Mouse (Mus musculus) liver, embryonic 16.5 days (tissue): Measurements from ENCODE around the gene Ppp2r3a. TPM values are rescaled to one million over a fixed set of nuclear protein-coding genes. Genes with fewer than 3 reads are reported as not detected.

Source experiments
- ATAC-seq: fragments of 200-750 bp; cut with Nextera tagmentation; 2 replicates; pipeline ENCODE4 v1.8.0; 2017; ENCODE audit warnings: low read depth, mild to moderate bottlenecking, moderate number of reproducible peaks, moderate library complexity
- H3K27ac ChIP-seq: fragments of 300-500 bp; sonication (generic); 2 replicates; pipeline ENCODE4 v1.5.1; 2014; ENCODE audit warnings: mild to moderate bottlenecking, low read length
- H3K27me3 ChIP-seq: fragments of 300-500 bp; sonication (generic); 2 replicates; pipeline ENCODE4 v1.6.1; 2014; ENCODE audit warnings: low read depth, low read length, mixed read lengths; ENCODE audit not compliant: control insufficient read depth, insufficient read depth
- H3K36me3 ChIP-seq: fragments of 300-500 bp; sonication (generic); 2 replicates; pipeline ENCODE4 v1.6.1; 2014; ENCODE audit warnings: mild to moderate bottlenecking; ENCODE audit not compliant: control insufficient read depth, insufficient read depth
- H3K4me1 ChIP-seq: fragments of 300-500 bp; sonication (generic); 2 replicates; pipeline ENCODE4 v1.6.1; 2014; ENCODE audit warnings: low read depth, low read length, mixed read lengths; ENCODE audit not compliant: control insufficient read depth
- H3K4me2 ChIP-seq: fragments of 300-500 bp; sonication (generic); 2 replicates; pipeline ENCODE4 v1.6.1; 2014; ENCODE audit warnings: low read depth, low read length, mixed read lengths
- H3K4me3 ChIP-seq: fragments of 300-500 bp; sonication (generic); 2 replicates; pipeline ENCODE4 v1.5.1; 2014; ENCODE audit warnings: low read depth, mild to moderate bottlenecking, low read length
- H3K9ac ChIP-seq: fragments of 300-500 bp; sonication (generic); 2 replicates; pipeline ENCODE4 v1.6.1; 2014; ENCODE audit warnings: low read depth, low read length
- H3K9me3 ChIP-seq: fragments of 300-500 bp; sonication (generic); replicated peaks from 2 replicates; pipeline ENCODE4 v1.6.1; 2016; ENCODE audit warnings: low read length; ENCODE audit not compliant: control insufficient read depth
- WGBS: fragments of 180-500 bp; shearing (Covaris S2); extraction: QIAGEN DNeasy Blood & Tissue Kit; methylation state at CpG from one replicate; pipeline ENCODE4 v1.1.7; 2014; ENCODE audit not compliant: insufficient replicate concordance; 5-methylcytosine and 5-hydroxymethylcytosine counted together
- polyA plus RNA-seq: library from polyadenylated mRNA; unstranded; fragments of >200 nt; fragmentation: Nextera tagmentation; extraction: Ambion mirVana; gene quantifications from 2 replicates; pipeline ENCODE4 v1.2.1, GENCODE M21; 2015

The Ppp2r3a gene
- polyA plus RNA-seq, 1 experiment from 2014 or later, result 4.5 TPM

DNA sequence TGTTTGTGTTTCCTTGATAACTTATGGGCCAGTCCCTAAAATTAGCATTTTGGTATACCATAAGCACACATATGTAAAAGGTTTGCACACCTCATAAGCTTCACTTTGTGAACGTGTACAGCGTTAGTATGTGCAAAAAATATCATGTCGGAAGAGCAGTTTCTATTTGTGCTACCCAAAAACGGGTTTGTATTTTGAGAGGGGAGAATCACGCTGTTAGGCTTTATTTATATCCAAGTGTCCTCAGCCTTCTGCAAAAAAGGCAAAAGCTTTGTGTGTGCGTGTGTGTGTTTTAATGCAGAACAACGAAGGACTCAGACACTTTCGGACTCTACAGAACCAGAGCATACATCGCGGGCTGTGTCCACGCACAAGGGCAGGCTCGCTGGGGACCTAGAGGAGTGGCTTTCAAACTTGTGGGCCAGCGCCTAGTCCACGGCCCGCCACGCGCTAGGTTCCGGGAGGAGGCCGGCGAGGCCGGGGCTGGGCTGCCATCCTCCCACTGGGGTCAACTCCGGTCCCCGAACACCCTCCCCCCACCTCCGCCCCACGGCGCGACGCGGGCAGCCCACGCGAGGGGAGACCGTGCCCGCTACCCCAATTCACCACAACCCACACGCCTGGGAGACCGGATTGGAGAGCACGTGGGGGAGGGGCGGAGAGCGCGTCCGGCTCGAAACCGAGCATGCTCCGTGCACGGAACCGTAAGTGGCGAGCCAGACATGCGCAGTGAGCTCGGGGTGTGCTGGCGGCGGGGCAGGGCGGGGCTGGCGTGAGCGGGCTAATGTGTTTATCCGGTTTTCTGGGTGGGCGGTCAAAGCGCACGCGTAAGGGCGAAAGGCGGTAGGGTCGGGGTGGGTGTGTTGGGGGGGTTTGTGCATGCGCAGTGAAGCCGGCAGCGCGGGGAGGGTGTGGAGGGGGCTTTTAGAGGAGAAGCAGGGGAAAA lies 178.3 kb downstream of the Ppp2r3a start:
- peak overlapping the region; percentile 98 for H3K9ac ChIP-seq
- H3K36me3 ChIP-seq, result no peaks in the 10 kb centered on the region
- peaks cover 12% of the 10 kb centered on the region for H3K4me1 ChIP-seq
- H3K9me3 ChIP-seq, result no peaks in the 10 kb centered on the region
- peak overlapping the region; percentile 99 for H3K27ac ChIP-seq
- under 1% methylated on average over 60 of the region's 65 CpGs for WGBS
- H3K4me2 ChIP-seq, result peak overlapping the region; percentile 93
- peak overlapping the region; percentile 78 for H3K4me3 ChIP-seq
- peak; percentile 88 for ATAC-seq
- H3K27me3 ChIP-seq, result no peaks in the 10 kb centered on the region

DNA sequence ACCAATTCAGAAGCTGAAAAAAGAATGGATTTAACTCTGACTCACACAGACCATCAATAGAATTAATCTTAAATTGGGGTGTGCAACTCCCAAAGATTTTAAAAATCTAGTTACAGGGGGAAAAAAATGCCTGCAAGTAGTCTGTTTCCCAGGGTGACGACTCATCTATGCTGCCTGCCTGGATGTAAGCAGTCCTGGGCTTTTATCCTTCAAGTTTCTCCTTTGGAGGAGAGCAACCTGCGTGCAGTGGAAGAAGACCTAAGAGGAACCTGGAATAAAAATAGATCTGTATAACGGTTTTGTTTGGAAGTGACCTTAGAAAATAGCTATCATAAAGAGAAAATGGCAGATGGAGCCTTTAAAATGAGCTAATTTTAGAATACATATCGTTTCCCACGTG lies 179.1 kb downstream of the Ppp2r3a start:
- peaks cover 10% of the 10 kb centered on the region for H3K4me1 ChIP-seq
- no peaks in the 10 kb centered on the region for H3K27me3 ChIP-seq
- no peak overlapping the region for H3K27ac ChIP-seq
- 25% methylated on average over 5 of the region's 5 CpGs for WGBS
- no peak for ATAC-seq
- no peaks in the 10 kb centered on the region for H3K9me3 ChIP-seq
- H3K4me3 ChIP-seq, result no peak overlapping the region
- peak overlapping the region; percentile 93; the same call in 1 of the 2 replicates for H3K4me2 ChIP-seq
- no peaks in the 10 kb centered on the region for H3K36me3 ChIP-seq
- no peak overlapping the region for H3K9ac ChIP-seq

DNA sequence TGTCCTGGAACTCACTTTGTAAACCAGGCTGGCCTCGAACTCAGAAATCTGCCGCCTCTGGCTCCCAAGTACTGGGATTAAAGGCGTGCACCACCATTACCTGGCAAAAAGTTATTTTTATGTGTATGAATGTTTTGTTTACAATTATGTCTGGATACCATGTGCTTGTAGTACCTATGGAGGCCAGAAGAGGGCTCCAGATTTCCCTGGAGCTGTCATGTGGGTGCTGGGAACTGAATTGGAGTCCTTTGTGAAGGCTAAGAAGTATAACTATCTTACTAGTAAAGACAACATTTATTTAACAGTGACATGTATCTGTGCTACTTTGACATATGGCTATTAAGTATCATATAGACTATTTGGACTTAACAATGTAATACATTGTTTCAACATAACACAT lies 181.8 kb downstream of the Ppp2r3a start:
- 81% methylated on average over 3 of the region's 3 CpGs for WGBS
- Histone ChIP-seq H3K9me3 (no peaks in the 10 kb centered on the region), H3K4me2 (no peak overlapping the region), H3K27me3 (no peaks in the 10 kb centered on the region), H3K4me3 (no peak overlapping the region), H3K9ac (no peak overlapping the region), H3K27ac (no peak overlapping the region), H3K36me3 (no peaks in the 10 kb centered on the region), H3K4me1 (peaks cover 7% of the 10 kb centered on the region)
- ATAC-seq, result no peak

DNA sequence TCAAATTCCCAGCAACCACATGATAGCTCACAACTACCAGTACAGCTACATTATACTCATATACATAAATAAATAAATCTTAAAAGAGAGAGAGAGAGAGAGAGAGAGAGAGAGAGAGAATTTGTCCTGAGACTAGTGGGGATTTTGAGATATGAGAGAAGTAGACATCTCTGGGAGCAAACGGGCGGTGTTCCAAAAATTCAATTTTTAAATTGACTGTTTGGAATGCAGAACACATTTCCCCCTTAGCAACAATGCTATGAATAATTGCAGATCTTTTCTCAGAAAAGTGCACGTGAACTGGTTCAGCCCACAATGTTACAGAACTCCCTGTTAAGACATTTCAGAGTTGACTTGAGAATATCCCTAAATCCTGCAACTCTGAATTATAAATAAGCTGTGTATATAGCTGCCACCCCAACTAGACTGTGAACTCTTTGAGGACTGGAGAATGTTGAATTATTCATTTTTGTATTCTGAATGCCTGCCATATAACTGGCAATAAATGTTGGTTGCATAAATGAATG lies 186.5 kb downstream of the Ppp2r3a start:
- Histone ChIP-seq H3K9me3 (no peaks in the 10 kb centered on the region), H3K4me2 (no peak overlapping the region), H3K36me3 (no peaks in the 10 kb centered on the region), H3K4me1 (no peaks in the 10 kb centered on the region), H3K27ac (no peak overlapping the region), H3K4me3 (no peak overlapping the region), H3K9ac (no peak overlapping the region), H3K27me3 (no peaks in the 10 kb centered on the region)
- ATAC-seq, result no peak
- WGBS, result 76% methylated on average over 3 of the region's 3 CpGs

DNA sequence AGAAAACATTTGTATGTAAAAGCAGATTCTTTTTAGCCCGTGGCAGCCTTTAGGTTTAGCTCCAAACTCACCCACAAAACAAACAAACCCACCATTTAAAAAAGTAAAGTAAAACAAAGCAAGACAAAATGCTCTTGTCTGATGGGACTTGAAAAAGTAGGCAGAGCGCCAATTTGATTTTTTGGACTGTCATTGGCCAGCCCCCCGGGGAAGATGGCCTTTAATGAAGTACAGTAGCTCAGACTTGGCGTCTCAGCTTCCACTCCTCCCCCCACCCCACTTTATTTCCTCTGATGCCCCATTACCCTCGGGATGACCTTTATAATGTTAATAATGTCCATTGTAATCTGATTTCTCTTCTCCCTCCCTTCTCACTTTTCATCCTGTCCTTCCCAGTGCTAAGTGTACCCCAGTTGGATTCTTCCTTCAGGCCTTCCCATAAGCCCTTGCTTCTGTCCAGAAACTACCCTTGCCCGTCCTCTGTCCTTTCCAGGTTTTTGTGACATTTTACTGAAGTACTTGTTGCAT lies 189.3 kb downstream of the Ppp2r3a start:
- Histone ChIP-seq H3K4me2 (no peak overlapping the region), H3K4me3 (no peak overlapping the region), H3K4me1 (no peaks in the 10 kb centered on the region), H3K36me3 (no peaks in the 10 kb centered on the region), H3K27me3 (no peaks in the 10 kb centered on the region), H3K9me3 (no peaks in the 10 kb centered on the region), H3K27ac (no peak overlapping the region), H3K9ac (no peak overlapping the region)
- ATAC-seq, result no peak
- 68% methylated on average over 6 of the region's 6 CpGs for WGBS

DNA sequence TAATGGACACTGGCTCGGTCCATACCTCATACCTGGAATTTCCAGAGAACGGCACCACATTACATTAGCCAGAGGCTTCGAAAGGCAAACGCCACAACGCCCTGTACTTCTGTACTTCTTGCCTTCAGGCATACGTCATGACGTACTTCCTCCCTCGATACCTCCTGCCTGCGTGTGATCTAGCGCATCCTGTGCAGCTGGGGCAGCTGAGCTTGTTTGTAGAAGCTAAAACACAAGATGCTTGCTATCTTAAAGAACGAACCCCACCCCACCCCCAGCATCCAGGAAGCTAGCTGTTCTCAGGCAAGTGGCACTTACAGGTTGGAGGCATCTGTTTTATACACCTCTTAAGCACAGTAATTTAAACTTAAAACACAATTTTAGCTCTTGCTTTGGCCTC lies 190.6 kb downstream of the Ppp2r3a start:
- H3K9ac ChIP-seq, result no peak overlapping the region
- H3K27ac ChIP-seq, result no peak overlapping the region
- no peaks in the 10 kb centered on the region for H3K9me3 ChIP-seq
- H3K36me3 ChIP-seq, result no peaks in the 10 kb centered on the region
- H3K4me1 ChIP-seq, result no peaks in the 10 kb centered on the region
- no peak overlapping the region for H3K4me2 ChIP-seq
- H3K4me3 ChIP-seq, result no peak overlapping the region
- no peak for ATAC-seq
- no peaks in the 10 kb centered on the region for H3K27me3 ChIP-seq
- WGBS, result 43% methylated on average over 11 of the region's 11 CpGs

DNA sequence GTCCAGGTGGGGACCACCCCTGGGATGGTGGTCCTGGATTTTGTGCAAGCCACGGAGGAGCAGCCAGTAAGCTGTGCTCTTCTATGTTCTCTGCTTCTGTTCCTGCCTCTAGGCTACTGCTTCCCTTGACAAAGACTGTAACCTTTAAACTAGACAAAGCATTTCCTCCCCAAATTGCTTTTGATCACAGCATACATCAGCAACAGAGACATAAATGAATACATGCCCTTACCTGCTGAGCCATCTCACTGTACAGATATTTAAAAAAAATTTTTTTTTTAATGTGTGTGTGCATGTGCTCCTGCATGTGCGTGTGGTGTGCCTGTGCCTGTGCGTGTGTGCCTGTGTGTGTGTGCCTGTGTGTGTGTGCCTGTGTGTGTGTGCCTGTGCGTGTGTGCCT lies 194.4 kb downstream of the Ppp2r3a start:
- H3K4me2 ChIP-seq, result no peak overlapping the region
- no peaks in the 10 kb centered on the region for H3K4me1 ChIP-seq
- H3K36me3 ChIP-seq, result no peaks in the 10 kb centered on the region
- H3K9ac ChIP-seq, result no peak overlapping the region
- no peak overlapping the region for H3K27ac ChIP-seq
- no peak overlapping the region for H3K4me3 ChIP-seq
- WGBS, result 82% methylated on average over 4 of the region's 4 CpGs
- no peaks in the 10 kb centered on the region for H3K27me3 ChIP-seq
- ATAC-seq, result no peak
- no peaks in the 10 kb centered on the region for H3K9me3 ChIP-seq
